9 mouse cellular contexts compared by ENCODE assay signal in genomic region chr4:154958171-154958570, GRCm38 (mm10). TPM values are rescaled to one million over a fixed set of nuclear protein-coding genes. Genes with fewer than 3 reads are reported as not detected.
A peak's percentile ranks its signal among the peaks of the same experiment; 100 is the strongest.
DNase-seq lines count a peak whose midpoint lies in the region; ATAC-seq and TF ChIP-seq lines count a peak whose summit lies in the region.
"Had no signal": no experiment of that assay in that cellular context is flagged by ENCODE, and none has a peak within 500 bp of the region (broad histone marks: within the 10 kb centered on the region; RNA-seq: fewer than 3 reads in every experiment).

No protein-coding gene starts in this region.

- 0 out of 2 replicates have a peak, but pooled peaks cover 9% of the 10 kb centered on the region for H3K36me3 ChIP-seq in forebrain, embryonic 12.5 days (replicated peaks)
- no peaks in the 10 kb centered on the region for H3K36me3 ChIP-seq in neural tube, embryonic 14.5 days (ENCODE audit: control insufficient read depth, insufficient read depth, low read length)

- TF ChIP-seq CTCF in left cerebral cortex, adult 2 months (IDR thresholded peaks at IDR 0.05), result no peak

- peak; percentile 66 for ATAC-seq in forebrain, embryonic 12.5 days (ENCODE audit: low FRiP score)
- peak; percentile 52; the same call in 1 of the 2 replicates for ATAC-seq in neural tube, embryonic 14.5 days (ENCODE audit: low read depth)
- ATAC-seq in megakaryocyte progenitor cell, adult 5-6 weeks (replicated peaks; ENCODE audit: poor library complexity), result no peak

- H3K4me3 ChIP-seq in left cerebral cortex, adult 2 months, result peak overlapping the region; percentile 11; the same call in 1 of the 2 replicates
- H3K4me3 ChIP-seq in forebrain, embryonic 12.5 days (replicated peaks), result peak overlapping the region; percentile 26
- no peak overlapping the region for H3K4me3 ChIP-seq in neural tube, embryonic 14.5 days (ENCODE audit: low read depth, low read length)

- peak overlapping the region; percentile 81 for H3K4me2 ChIP-seq in forebrain, embryonic 12.5 days
- H3K4me2 ChIP-seq in neural tube, embryonic 14.5 days (ENCODE audit: low read depth, low read length), result peak overlapping the region; percentile 33; the same call in 1 of the 2 replicates

- H3K4me1 ChIP-seq in forebrain, embryonic 12.5 days, result peaks cover 83% of the 10 kb centered on the region
- H3K4me1 ChIP-seq in neural tube, embryonic 14.5 days (ENCODE audit: control insufficient read depth, insufficient read depth, low read length), result peaks cover 46% of the 10 kb centered on the region

- peak overlapping the region; percentile 42; the same call in 1 of the 2 replicates for H3K9ac ChIP-seq in forebrain, embryonic 12.5 days
- no peak overlapping the region for H3K9ac ChIP-seq in neural tube, embryonic 14.5 days (replicated peaks; ENCODE audit: low read depth, low read length)

- H3K27me3 ChIP-seq in forebrain, embryonic 12.5 days, result peaks cover 69% of the 10 kb centered on the region
- H3K27me3 ChIP-seq in neural tube, embryonic 14.5 days (ENCODE audit: control insufficient read depth, insufficient read depth, low read length), result peaks cover 8% of the 10 kb centered on the region; the same call in 1 of the 2 replicates

- under 1% methylated on average over 15 of the region's 15 CpGs for WGBS in forebrain, embryonic 12.5 days
- WGBS in neural tube, embryonic 14.5 days, result under 1% methylated on average over 15 of the region's 15 CpGs

- DNase-seq in left cerebral cortex, adult 2 months (ENCODE audit: extremely low spot score in 1 of 2, low spot score in 2 of 2), result peak in 1 of 2 experiments; percentile 62
- no peak for DNase-seq in left cerebral cortex, postnatal 36 days (ENCODE audit: low spot score in 2 of 2)
- peak; percentile 80 for DNase-seq in cerebellum, adult 11-12 months
- DNase-seq in left cerebral cortex, postnatal 25 days (ENCODE audit: low spot score in 2 of 2), result peak; percentile 57 to 69
- no peak for DNase-seq in frontal cortex, postnatal 25 days (ENCODE audit: low spot score in 2 of 2)

- 0 out of 2 replicates have a peak overlapping the region, but pooled peaks have one; percentile 26 for H3K27ac ChIP-seq in left cerebral cortex, adult 2 months
- peak overlapping the region; percentile 99 for H3K27ac ChIP-seq in forebrain, embryonic 12.5 days
- H3K27ac ChIP-seq in neural tube, embryonic 14.5 days (ENCODE audit: low read depth, low read length), result no peak overlapping the region

- no peaks in the 10 kb centered on the region for H3K9me3 ChIP-seq in forebrain, embryonic 12.5 days
- no peaks in the 10 kb centered on the region for H3K9me3 ChIP-seq in neural tube, embryonic 14.5 days (ENCODE audit: control insufficient read depth, low read length)

- intact Hi-C loops in left cerebral cortex, adult 2 months (cut with DNase I), result no loop called here
- intact Hi-C loops in left cerebral cortex, postnatal 36 days (cut with DNase I), result no loop called here
- intact Hi-C loops in left cerebral cortex, postnatal 25 days (cut with DNase I), result no loop called here

RNA-seq across cellular contexts. Expression of gene Hes5, which starts 2.6 kb away (rescaled TPM):
- 10 to 100 TPM; 22.3 to 25.3 TPM for total RNA-seq in left cerebral cortex, adult 2 months (2021)
- 10 to 100 TPM; 36.5 to 38.6 TPM for total RNA-seq in left cerebral cortex, postnatal 36 days (2021)
- polyA plus RNA-seq in forebrain, embryonic 12.5 days (2016; fragmentation: Nextera tagmentation; extraction: Ambion mirVana), result 456 and 462 TPM in 2 replicates
- 10 to 100 TPM; 35.8 to 41.3 TPM for total RNA-seq in left cerebral cortex, postnatal 25 days (2021)
- polyA plus RNA-seq in neural tube, embryonic 14.5 days (2014; fragmentation: Nextera tagmentation; extraction: Ambion mirVana), result 40.9 and 60.1 TPM in 2 replicates
- 0.64 and 0.67 TPM in 2 replicates for total RNA-seq in megakaryocyte progenitor cell, adult 5-6 weeks (2015)
- 0.24 and 4.5 TPM in 2 replicates for total RNA-seq in megakaryocyte progenitor cell, adult 5-6 weeks (2017)
- total RNA-seq: liver, adult 2 months had no signal
- polyA plus RNA-seq: liver, adult 2 months had no signal

RNA-seq across cellular contexts. Expression of gene Pank4, which starts 5.8 kb away (rescaled TPM):
- total RNA-seq in left cerebral cortex, adult 2 months (2021), result 10 to 100 TPM; 45.1 to 45.5 TPM
- 10 to 100 TPM; 35.2 to 46.6 TPM for total RNA-seq in left cerebral cortex, postnatal 36 days (2021)
- 46.7 and 51.8 TPM in 2 replicates for polyA plus RNA-seq in forebrain, embryonic 12.5 days (2016; fragmentation: Nextera tagmentation; extraction: Ambion mirVana)
- total RNA-seq in left cerebral cortex, postnatal 25 days (2021), result 10 to 100 TPM; 37.6 to 39.8 TPM
- polyA plus RNA-seq in neural tube, embryonic 14.5 days (2014; fragmentation: Nextera tagmentation; extraction: Ambion mirVana), result 36.1 and 37.3 TPM in 2 replicates
- 28.0 and 43.9 TPM in 2 replicates for total RNA-seq in megakaryocyte progenitor cell, adult 5-6 weeks (2015)
- total RNA-seq in megakaryocyte progenitor cell, adult 5-6 weeks (2017), result 24.6 and 24.8 TPM in 2 replicates

RNA-seq across cellular contexts. Expression of gene Tnfrsf14, which starts 29.8 kb away (rescaled TPM):
- 1 to 10 TPM; 1.3 to 1.5 TPM for total RNA-seq in left cerebral cortex, adult 2 months (2021)
- 1 to 10 TPM; 1.5 to 2.1 TPM for total RNA-seq in left cerebral cortex, postnatal 36 days (2021)
- 0.21 and 1.2 TPM in 2 replicates for polyA plus RNA-seq in forebrain, embryonic 12.5 days (2016; fragmentation: Nextera tagmentation; extraction: Ambion mirVana)
- total RNA-seq in left cerebral cortex, postnatal 25 days (2021), result 1 to 10 TPM; 1.3 to 1.7 TPM
- not detected in 2 replicates for polyA plus RNA-seq in neural tube, embryonic 14.5 days (2014; fragmentation: Nextera tagmentation; extraction: Ambion mirVana)
- 68.4 and 89.8 TPM in 2 replicates for total RNA-seq in megakaryocyte progenitor cell, adult 5-6 weeks (2015)
- total RNA-seq in megakaryocyte progenitor cell, adult 5-6 weeks (2017), result 58.3 and 68.2 TPM in 2 replicates

RNA-seq across cellular contexts. Expression of gene Fam213b, which starts 59.2 kb away (rescaled TPM):
- 10 to 100 TPM; 59.8 to 66.7 TPM for total RNA-seq in left cerebral cortex, adult 2 months (2021)
- total RNA-seq in left cerebral cortex, postnatal 36 days (2021), result 10 to 100 TPM; 51.1 to 68.5 TPM
- polyA plus RNA-seq in forebrain, embryonic 12.5 days (2016; fragmentation: Nextera tagmentation; extraction: Ambion mirVana), result 29.8 and 30.3 TPM in 2 replicates
- total RNA-seq in left cerebral cortex, postnatal 25 days (2021), result 10 to 100 TPM; 47.5 to 51.4 TPM
- 51.9 and 64.7 TPM in 2 replicates for polyA plus RNA-seq in neural tube, embryonic 14.5 days (2014; fragmentation: Nextera tagmentation; extraction: Ambion mirVana)
- 5.0 and 5.6 TPM in 2 replicates for total RNA-seq in megakaryocyte progenitor cell, adult 5-6 weeks (2015)
- 1.8 and 5.6 TPM in 2 replicates for total RNA-seq in megakaryocyte progenitor cell, adult 5-6 weeks (2017)

Comparison
In these comparisons a context has a peak if more than half of its experiments do, and no peak if none do; other contexts are left out.
1. DNase-seq: peak in cerebellum, adult 11-12 months (single experiment) and left cerebral cortex, postnatal 25 days (2 of 2); none in left cerebral cortex, postnatal 36 days (0 of 2) and frontal cortex, postnatal 25 days (0 of 2).
2. RNA of gene Hes5, which starts 2.6 kb away (total RNA-seq): 35.8 to 41.3 TPM in left cerebral cortex, postnatal 25 days, 36.5 to 38.6 TPM in left cerebral cortex, postnatal 36 days and 22.3 to 25.3 TPM in left cerebral cortex, adult 2 months; 0.24 to 4.5 TPM in megakaryocyte progenitor cell, adult 5-6 weeks; every median in the first group is over 4 times any median in the second.
3. RNA of gene Tnfrsf14, which starts 29.8 kb away (total RNA-seq): 58.3 to 89.8 TPM in megakaryocyte progenitor cell, adult 5-6 weeks; 1.5 to 2.1 TPM in left cerebral cortex, postnatal 36 days, 1.3 to 1.7 TPM in left cerebral cortex, postnatal 25 days and 1.3 to 1.5 TPM in left cerebral cortex, adult 2 months; every median in the first group is over 10 times any median in the second.